Comparison of ENCODE assay signal across 22 mouse cellular contexts in genomic region chr13:69439486-69439885, GRCm38 (mm10).
"Had no signal": no experiment of that assay in that cellular context is flagged by ENCODE, and none has a peak within 500 bp of the region (broad histone marks: within the 10 kb centered on the region; RNA-seq: fewer than 3 reads in every experiment).

No protein-coding gene starts in this region.

- H3K36me3 ChIP-seq: lung, embryonic 15.5 days; midbrain, embryonic 10.5 days; midbrain, embryonic 12.5 days; neural tube, embryonic 13.5 days; neural tube, embryonic 15.5 days; stomach, embryonic 15.5 days had no signal

- DNase-seq: liver, postnatal 0 days; lung, adult 2 months; lung, postnatal 14 days; lung, postnatal 36 days; midbrain, embryonic 14.5 days; retina, postnatal 1 day; right cerebral cortex, adult 18-20 months; right cerebral cortex, postnatal 14 days; thymus, adult 2 months; thymus, postnatal 25 days; thymus, postnatal 4 days had no signal

- H3K9ac ChIP-seq: liver, postnatal 0 days; lung, embryonic 15.5 days; midbrain, embryonic 12.5 days; neural tube, embryonic 13.5 days; neural tube, embryonic 15.5 days; stomach, embryonic 15.5 days had no signal

- H3K9me3 ChIP-seq: lung, embryonic 15.5 days; midbrain, embryonic 10.5 days; midbrain, embryonic 12.5 days; neural tube, embryonic 13.5 days; neural tube, embryonic 15.5 days; stomach, embryonic 15.5 days had no signal

- H3K27me3 ChIP-seq: lung, embryonic 15.5 days; midbrain, embryonic 12.5 days; neural tube, embryonic 13.5 days; neural tube, embryonic 15.5 days; stomach, embryonic 15.5 days had no signal

- H3K4me1 ChIP-seq: stomach, embryonic 15.5 days had no signal

- H3K4me2 ChIP-seq: lung, embryonic 15.5 days; midbrain, embryonic 12.5 days; neural tube, embryonic 13.5 days; neural tube, embryonic 15.5 days; stomach, embryonic 15.5 days had no signal

- ATAC-seq: liver, postnatal 0 days; lung, postnatal 0 days; midbrain, embryonic 16.5 days had no signal

- H3K27ac ChIP-seq: lung, embryonic 15.5 days; macrophage; midbrain, embryonic 10.5 days; midbrain, embryonic 12.5 days; neural tube, embryonic 13.5 days; neural tube, embryonic 15.5 days; stomach, embryonic 15.5 days; stomach, postnatal 0 days had no signal

- H3K4me3 ChIP-seq: lung, embryonic 15.5 days; midbrain, embryonic 10.5 days; midbrain, embryonic 12.5 days; myocyte; neural tube, embryonic 13.5 days; neural tube, embryonic 15.5 days; stomach, embryonic 15.5 days had no signal
